Mouse (Mus musculus) effector memory CD4-positive, alpha-beta T cell, adult 7 months (primary cell): ENCODE data around the gene Gm10226. TPM values are rescaled to one million over a fixed set of nuclear protein-coding genes. Genes with fewer than 3 reads are reported as not detected.

ENCODE experiments used
- polyA plus RNA-seq: library from polyadenylated mRNA; unstranded; fragments of 100-300 nt; shearing (Covaris generic); gene quantifications from one replicate; pipeline ENCODE4 v1.2.1, GENCODE M21; 2017

Gm10226 gene
- polyA plus RNA-seq, result 7.4 TPM

DNA sequence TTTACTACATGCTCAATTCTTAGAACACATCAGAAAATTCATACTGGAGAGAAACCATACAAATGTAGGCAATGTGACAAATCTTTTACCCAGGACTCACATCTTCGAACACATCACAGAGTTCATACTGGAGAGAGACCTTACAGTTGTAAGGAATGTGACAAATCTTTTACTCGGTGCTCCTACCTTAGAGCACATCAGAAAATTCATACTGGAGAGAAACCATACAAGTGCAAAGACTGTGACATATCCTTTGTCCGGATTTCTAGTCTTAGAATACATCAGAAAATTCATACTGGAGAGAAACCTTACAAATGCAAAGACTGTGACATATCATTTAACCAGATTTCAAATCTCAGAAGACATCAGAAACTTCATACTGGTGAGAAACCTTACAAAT, at the start of gene Gm10226:
Gene Gm10226 (plus strand): TSS at position 301 of the 400 bp plus-strand sequence.

DNA sequence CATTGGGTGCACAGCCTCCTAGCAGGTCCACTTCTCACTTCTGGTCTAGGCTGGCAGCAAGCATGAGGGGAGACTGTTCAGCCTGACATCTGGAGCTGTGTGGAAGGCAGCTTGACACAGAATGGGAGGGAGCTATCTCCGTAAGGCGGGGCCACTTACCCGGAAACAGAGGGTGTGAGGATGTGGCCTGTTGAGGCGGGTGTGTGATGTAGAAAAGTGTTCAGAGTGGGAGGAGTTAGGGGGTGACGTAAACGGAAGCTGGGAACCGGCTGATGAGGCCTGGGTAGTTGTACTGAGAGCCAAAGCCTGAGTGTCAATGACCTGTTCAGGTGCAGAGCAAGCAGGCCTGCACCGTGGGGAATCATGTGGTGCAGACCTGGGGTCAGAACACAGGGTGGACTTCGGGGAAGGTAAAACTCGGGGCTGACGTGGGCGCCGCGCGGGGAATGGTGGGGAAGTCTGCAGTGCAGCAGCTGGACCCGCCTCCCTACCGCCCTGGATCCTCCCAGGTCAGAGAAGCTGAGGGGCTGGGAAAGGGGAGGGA, 41.2 kb upstream of the Gm10226 start, which contains the start of gene Zfp983:
Gene Zfp983 (plus strand): TSS at position 261 of the 544 bp plus-strand sequence.

DNA sequence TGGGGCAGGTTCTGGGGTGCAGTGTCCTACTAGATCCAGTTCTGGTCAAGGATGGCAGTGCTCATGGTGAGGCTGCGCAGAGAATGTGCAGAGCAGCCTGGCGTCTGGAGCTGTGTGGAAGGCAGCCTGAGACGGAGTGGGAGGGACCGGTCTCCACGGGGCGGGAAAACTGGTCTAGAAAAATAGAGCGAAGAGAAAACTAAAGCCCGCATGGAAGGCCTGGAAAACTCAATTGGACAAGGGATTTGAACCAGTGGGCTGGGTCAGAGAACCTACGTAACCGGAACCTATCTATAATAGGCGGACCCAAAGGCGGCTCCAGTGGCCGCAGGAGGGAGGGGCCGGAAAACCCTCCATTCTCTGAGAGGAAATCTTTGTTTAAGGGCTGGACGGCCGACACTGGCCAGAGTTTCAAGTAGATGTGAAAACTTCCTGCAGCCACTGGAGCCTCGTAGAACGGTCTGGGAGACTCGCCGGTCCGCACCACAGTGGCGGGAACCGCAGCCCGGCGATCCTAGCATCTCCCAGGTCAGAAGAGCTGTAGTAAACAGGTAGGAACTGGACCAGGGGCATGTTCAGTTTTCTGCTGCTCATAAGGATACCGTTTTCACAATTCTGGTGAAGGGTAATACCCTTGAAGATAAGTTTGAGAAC, 15.8 kb downstream of the Gm10226 start, which contains the start of gene Zfp760:
Gene Zfp760 (plus strand): TSS at position 399 of the 654 bp plus-strand sequence.

DNA sequence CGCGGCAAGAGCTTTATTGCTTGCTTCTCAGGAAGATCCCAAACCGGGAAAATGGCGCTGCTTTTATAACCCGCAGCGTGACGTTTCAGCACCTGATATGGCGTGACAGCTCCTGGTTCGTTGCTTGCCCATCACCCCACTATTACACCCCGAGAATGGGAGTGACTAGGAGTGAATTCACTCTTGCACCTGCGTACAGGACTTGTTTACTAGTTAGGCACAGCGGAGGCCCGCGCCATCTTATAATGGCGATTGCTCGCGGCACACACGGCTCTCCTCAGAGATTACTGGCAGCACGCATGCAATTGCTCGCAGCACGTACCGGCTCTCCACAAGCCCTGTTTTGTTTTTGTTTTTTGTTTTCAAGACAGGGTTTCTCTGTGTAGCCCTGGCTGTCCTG, 38.8 kb downstream of the Gm10226 start, which contains the start of gene Zfp229:
Gene Zfp229 (plus strand): TSS at position 301 of the 400 bp plus-strand sequence.

Other genes with a start within 250 kb of the Gm10226 start
- gene Zfp51, start 241.5 kb upstream of the Gm10226 start, polyA plus RNA-seq, result 59.8 TPM
- 61.5 TPM for gene Zfp53, start 202.9 kb upstream of the Gm10226 start, polyA plus RNA-seq
- gene Zfp52, start 156.3 kb upstream of the Gm10226 start, polyA plus RNA-seq, result 14.9 TPM
- 1.4 TPM for gene Zfp948, start 124.9 kb upstream of the Gm10226 start, polyA plus RNA-seq
- 3.3 TPM for gene Zfp983, start 41.2 kb upstream of the Gm10226 start, polyA plus RNA-seq
- 2.0 TPM for gene Zfp760, start 15.9 kb downstream of the Gm10226 start, polyA plus RNA-seq
- 0.52 TPM for gene Zfp229, start 38.9 kb downstream of the Gm10226 start, polyA plus RNA-seq
- gene Zfp820, start 153.9 kb downstream of the Gm10226 start, polyA plus RNA-seq, result 0.18 TPM
- gene Zfp995, start 218.1 kb downstream of the Gm10226 start, polyA plus RNA-seq, result 12.6 TPM